Mouse (Mus musculus) stomach, postnatal 0 days (tissue): ENCODE results near the gene Rnf216. TPM values are rescaled to one million over a fixed set of nuclear protein-coding genes. Genes with fewer than 3 reads are reported as not detected.

ENCODE experiments used
- ATAC-seq: fragments of 200-750 bp; cut with Nextera tagmentation; 2 replicates; pipeline ENCODE4 v1.8.0; 2017; ENCODE audit not compliant: low FRiP score, low TSS enrichment
- DNase-seq: peaks from one replicate; pipeline ENCODE4 v3.0.0-alpha.2; 2016; ENCODE audit warnings: low spot score
- H3K27ac ChIP-seq: fragments of 300-500 bp; sonication (generic); replicated peaks from 2 replicates; pipeline ENCODE4 v1.5.1; 2014; ENCODE audit warnings: mild to moderate bottlenecking, control low read depth
- H3K27me3 ChIP-seq: fragments of 300-500 bp; sonication (generic); 2 replicates; pipeline ENCODE4 v1.6.1; 2014; ENCODE audit warnings: low read length; ENCODE audit not compliant: control insufficient read depth, insufficient read depth
- H3K36me3 ChIP-seq: fragments of 300-500 bp; sonication (generic); 2 replicates; pipeline ENCODE4 v1.6.1; 2014; ENCODE audit warnings: low read length, mixed read lengths; ENCODE audit not compliant: control insufficient read depth, insufficient read depth
- H3K4me1 ChIP-seq: fragments of 300-500 bp; sonication (generic); replicated peaks from 2 replicates; pipeline ENCODE4 v1.6.1; 2014; ENCODE audit warnings: antibody characterized with exemption; ENCODE audit not compliant: control insufficient read depth, insufficient read depth
- H3K4me2 ChIP-seq: fragments of 300-500 bp; sonication (generic); replicated peaks from 2 replicates; pipeline ENCODE4 v1.6.1; 2014; ENCODE audit warnings: low read depth, mild to moderate bottlenecking, control low read depth, moderate library complexity
- H3K4me3 ChIP-seq: fragments of 300-500 bp; sonication (generic); 2 replicates; pipeline ENCODE4 v1.5.1; 2014; ENCODE audit warnings: low read depth, low read length, control low read depth
- H3K9ac ChIP-seq: fragments of 300-500 bp; sonication (generic); 2 replicates; pipeline ENCODE4 v1.6.1; 2014; ENCODE audit warnings: mild to moderate bottlenecking, low read length, control low read depth, mixed read lengths
- H3K9me3 ChIP-seq: fragments of 300-500 bp; sonication (generic); 2 replicates; pipeline ENCODE4 v1.6.1; 2016; ENCODE audit warnings: low read length; ENCODE audit not compliant: control insufficient read depth
- CTCF ChIP-seq: IDR thresholded peaks from 2 replicates; pipeline ENCODE4 v1.5.1; 2016; ENCODE audit warnings: antibody characterized with exemption, low read depth, mild to moderate bottlenecking, moderate library complexity
- EP300 ChIP-seq: optimal IDR thresholded peaks from 2 replicates; pipeline ENCODE3; 2016; ENCODE audit warnings: antibody characterized with exemption
- WGBS: fragments of 180-500 bp; shearing (Covaris S2); extraction: QIAGEN DNeasy Blood & Tissue Kit; methylation state at CpG from one replicate; pipeline ENCODE4 v1.1.7; 2014; 5-methylcytosine and 5-hydroxymethylcytosine counted together
- polyA plus RNA-seq: library from polyadenylated mRNA; unstranded; fragments of >200 nt; fragmentation: Nextera tagmentation; extraction: Ambion mirVana; gene quantifications from 2 replicates; pipeline ENCODE4 v1.2.1, GENCODE M21; 2015

Rnf216 gene
- polyA plus RNA-seq, 1 experiment from 2014 or later, result 15.4 TPM

DNA sequence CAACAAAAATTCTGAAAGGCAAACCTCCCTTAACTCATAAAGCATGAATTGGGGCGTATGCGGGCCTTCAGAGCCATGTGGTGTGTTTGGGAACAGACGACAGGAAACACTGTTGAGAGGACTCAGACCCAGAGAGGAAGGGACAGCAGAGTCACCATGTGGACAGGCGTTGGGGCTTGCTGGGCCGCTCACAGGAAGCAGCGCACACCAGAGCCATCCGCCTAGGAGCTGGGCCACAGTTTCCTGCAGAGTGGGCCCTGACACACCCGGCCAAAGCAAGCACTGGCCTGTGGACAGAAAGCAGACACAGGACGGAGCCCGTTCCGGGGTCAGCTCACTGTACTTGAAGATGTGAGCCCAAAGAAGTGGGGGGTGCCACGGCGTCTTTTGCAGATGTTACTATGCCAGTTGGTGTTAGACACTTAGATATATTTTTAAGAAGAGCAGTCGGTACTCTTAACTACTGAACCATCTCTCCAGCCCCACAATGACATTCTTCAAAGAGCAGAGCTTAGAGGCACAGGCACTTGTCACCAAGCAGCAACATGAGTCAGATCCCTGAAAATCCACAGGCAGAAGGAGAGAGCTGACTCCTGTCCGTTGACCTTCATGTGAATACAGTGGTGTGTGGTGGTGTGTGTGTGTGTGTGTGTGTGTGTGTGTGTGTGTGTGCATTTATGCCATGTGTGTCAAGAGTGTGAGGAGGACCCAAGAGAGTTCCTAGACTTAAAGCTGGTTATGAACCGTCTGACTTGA is 130.6 kb downstream of the Rnf216 start:
- Histone ChIP-seq H3K4me3 (no peak overlapping the region), H3K9me3 (no peaks in the 10 kb centered on the region), H3K4me2 (no peak overlapping the region), H3K9ac (no peak overlapping the region), H3K36me3 (no peaks in the 10 kb centered on the region), H3K4me1 (no peaks in the 10 kb centered on the region), H3K27me3 (no peaks in the 10 kb centered on the region), H3K27ac (peak overlapping the region; percentile 18; the same call in 1 of the 2 replicates)
- ATAC-seq, result peak; percentile 60; the same call in 1 of the 2 replicates
- no peak for DNase-seq
- TF ChIP-seq CTCF, result no peak
- WGBS, result 65% methylated on average over 16 of the region's 16 CpGs

DNA sequence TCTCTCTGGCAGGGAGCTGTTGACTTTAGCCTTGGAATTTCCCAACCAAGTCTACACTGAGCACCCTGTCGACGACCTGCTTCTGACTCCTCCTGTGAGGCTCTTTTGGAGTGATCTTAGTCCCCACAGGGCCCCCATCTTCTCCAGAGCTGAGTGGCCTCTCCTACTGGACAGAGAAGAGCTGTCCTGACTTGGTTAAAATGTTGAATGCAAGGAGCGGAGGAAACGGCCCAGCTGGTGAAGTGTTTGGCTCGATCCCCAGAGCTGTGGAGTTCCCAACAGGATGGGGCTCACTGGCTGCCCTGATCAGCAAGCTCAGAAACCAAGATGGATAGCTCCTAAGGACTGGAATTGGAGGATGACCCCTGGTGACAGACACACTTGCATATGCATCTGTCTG is 136.3 kb downstream of the Rnf216 start:
- Histone ChIP-seq H3K4me3 (no peak overlapping the region), H3K36me3 (0 out of 2 replicates have a peak, but pooled peaks cover 7% of the 10 kb centered on the region), H3K4me1 (no peaks in the 10 kb centered on the region), H3K9me3 (no peaks in the 10 kb centered on the region), H3K4me2 (no peak overlapping the region), H3K27ac (peak overlapping the region; percentile 49; the same call in 1 of the 2 replicates), H3K27me3 (no peaks in the 10 kb centered on the region), H3K9ac (no peak overlapping the region)
- DNase-seq (no peak), ATAC-seq (peak; percentile 23; the same call in 1 of the 2 replicates)
- TF ChIP-seq CTCF, result no peak; the same call in 1 of the 2 replicates
- TF ChIP-seq EP300, result no peak
- 24% methylated on average over 5 of the region's 5 CpGs for WGBS

DNA sequence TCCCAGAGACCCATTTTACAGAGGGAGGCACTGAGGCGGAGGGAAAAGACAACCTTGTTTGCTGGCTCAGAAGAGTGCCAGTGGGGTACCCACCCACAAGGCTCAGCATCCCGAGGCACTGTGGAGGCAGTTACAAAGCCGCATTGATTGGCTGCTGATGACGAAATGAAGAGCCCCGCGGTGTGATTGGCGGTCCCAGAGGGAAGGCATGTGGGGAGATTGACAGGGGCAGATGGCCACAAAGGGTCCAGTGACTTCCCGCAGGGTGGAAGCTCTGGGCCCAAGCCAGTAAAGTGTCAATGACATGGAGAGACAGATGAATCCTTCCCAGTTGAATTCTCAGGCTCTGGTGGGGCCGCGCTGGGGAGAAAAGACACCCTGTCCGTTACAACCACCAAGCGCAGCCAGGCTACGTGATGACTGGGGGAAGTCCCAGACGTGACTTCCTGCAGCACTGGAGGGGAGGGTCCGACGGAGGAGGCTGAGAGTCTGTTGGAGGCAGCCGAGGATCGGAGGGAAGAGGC is 138.1 kb downstream of the Rnf216 start:
- DNase-seq, result peak; percentile 35
- 19% methylated on average over 18 of the region's 18 CpGs for WGBS
- Histone ChIP-seq H3K27me3 (no peaks in the 10 kb centered on the region), H3K4me2 (peak overlapping the region; percentile 9; the same call in 1 of the 2 replicates), H3K36me3 (peaks cover 16% of the 10 kb centered on the region; the same call in 1 of the 2 replicates), H3K9ac (no peak overlapping the region), H3K27ac (0 out of 2 replicates have a peak overlapping the region, but pooled peaks have one; percentile 18), H3K4me1 (no peaks in the 10 kb centered on the region), H3K4me3 (no peak overlapping the region), H3K9me3 (no peaks in the 10 kb centered on the region)
- peak; percentile 52 for ATAC-seq
- no peak for TF ChIP-seq CTCF
- no peak for TF ChIP-seq EP300

DNA sequence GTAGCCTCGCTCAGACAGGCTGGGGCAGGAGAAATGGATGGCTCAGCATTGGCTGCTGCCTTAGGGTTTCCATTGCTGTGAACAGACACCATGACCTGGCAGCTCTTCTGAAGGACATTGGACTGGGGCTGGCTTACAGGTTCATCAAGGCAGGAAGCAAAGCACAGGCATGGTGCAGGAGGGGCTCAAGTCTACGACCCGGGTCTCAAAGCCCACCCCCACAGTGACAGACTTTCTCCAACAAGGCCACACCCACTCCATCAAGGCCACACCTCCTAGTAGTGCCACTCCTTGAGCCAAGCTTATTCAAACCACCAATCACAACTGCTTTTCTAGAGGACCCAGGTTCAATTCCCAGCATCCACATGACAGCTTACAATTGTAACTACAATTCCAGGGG is 138.8 kb downstream of the Rnf216 start:
- H3K36me3 ChIP-seq, result peaks cover 17% of the 10 kb centered on the region; the same call in 1 of the 2 replicates
- no peak overlapping the region for H3K4me2 ChIP-seq
- no peaks in the 10 kb centered on the region for H3K27me3 ChIP-seq
- DNase-seq (no peak), ATAC-seq (no peak)
- no peaks in the 10 kb centered on the region for H3K9me3 ChIP-seq
- H3K9ac ChIP-seq, result no peak overlapping the region
- 52% methylated on average over 3 of the region's 3 CpGs for WGBS
- TF ChIP-seq EP300 (no peak), CTCF (no peak)
- H3K27ac ChIP-seq, result no peak overlapping the region
- H3K4me1 ChIP-seq, result no peaks in the 10 kb centered on the region
- H3K4me3 ChIP-seq, result no peak overlapping the region

DNA sequence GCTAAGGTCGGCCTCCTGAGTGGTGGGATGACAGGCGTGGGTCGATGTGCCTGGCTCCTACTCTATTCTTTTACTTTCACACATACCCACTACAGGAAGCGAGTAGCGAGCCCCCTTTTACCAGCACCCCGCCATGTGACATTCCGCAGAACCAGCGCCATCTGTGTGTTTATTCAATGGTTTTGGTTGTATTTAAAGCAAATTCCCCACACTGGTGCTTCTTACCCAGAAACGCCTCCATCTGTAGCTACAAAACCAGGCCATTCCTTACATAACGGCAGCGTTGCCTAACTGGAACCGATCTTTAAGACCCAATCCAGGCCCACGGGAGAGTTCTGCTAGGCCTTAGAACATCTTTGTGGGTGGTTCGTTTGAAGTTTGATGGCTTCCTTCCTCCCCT is 144.4 kb downstream of the Rnf216 start:
- Histone ChIP-seq H3K27ac (no peak overlapping the region), H3K9me3 (no peaks in the 10 kb centered on the region), H3K27me3 (no peaks in the 10 kb centered on the region), H3K4me3 (no peak overlapping the region), H3K9ac (no peak overlapping the region), H3K4me2 (no peak overlapping the region), H3K4me1 (no peaks in the 10 kb centered on the region), H3K36me3 (peaks cover 16% of the 10 kb centered on the region; the same call in 1 of the 2 replicates)
- DNase-seq (no peak), ATAC-seq (no peak)
- 89% methylated on average over 14 of the region's 14 CpGs for WGBS
- TF ChIP-seq EP300 (no peak), CTCF (no peak)

DNA sequence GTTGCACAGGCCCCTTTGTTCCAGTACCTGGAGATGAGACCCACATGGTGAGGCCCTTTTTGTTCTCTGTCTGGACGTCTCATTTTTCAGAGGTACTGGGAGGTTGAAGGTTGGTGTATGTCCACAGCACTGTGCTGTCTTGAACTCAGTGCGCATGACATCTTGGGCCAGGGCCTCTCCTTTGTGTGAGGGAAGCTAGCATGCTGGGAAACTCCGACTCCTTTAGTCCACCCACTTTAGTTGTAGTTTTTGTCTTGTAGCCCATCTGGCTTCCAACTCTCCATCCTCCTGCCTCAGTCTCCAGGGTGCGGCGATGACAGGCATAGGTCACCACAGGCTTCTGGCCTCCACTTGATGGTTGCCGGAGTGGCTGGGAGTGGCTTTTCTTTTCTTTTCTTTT is 148.1 kb downstream of the Rnf216 start:
- TF ChIP-seq EP300, result no peak
- no peak for TF ChIP-seq CTCF
- Histone ChIP-seq H3K4me2 (peak overlapping the region; percentile 69; the same call in 1 of the 2 replicates), H3K27ac (no peak overlapping the region), H3K9me3 (no peaks in the 10 kb centered on the region), H3K36me3 (peaks cover 1% of the 10 kb centered on the region; the same call in 1 of the 2 replicates), H3K27me3 (no peaks in the 10 kb centered on the region), H3K9ac (no peak overlapping the region), H3K4me3 (no peak overlapping the region), H3K4me1 (peaks cover 6% of the 10 kb centered on the region; the same call in 1 of the 2 replicates)
- no peak for ATAC-seq
- DNase-seq, result no peak
- 76% methylated on average over 6 of the region's 6 CpGs for WGBS
